Mouse (Mus musculus): ENCODE measurements around the gene Zfpl1. TPM values are rescaled to one million over a fixed set of nuclear protein-coding genes. Genes with fewer than 3 reads are reported as not detected.

Gene Zfpl1
- total and polyA plus RNA-seq, 2 experiments: 7.9 to 49.1 TPM

DNA sequence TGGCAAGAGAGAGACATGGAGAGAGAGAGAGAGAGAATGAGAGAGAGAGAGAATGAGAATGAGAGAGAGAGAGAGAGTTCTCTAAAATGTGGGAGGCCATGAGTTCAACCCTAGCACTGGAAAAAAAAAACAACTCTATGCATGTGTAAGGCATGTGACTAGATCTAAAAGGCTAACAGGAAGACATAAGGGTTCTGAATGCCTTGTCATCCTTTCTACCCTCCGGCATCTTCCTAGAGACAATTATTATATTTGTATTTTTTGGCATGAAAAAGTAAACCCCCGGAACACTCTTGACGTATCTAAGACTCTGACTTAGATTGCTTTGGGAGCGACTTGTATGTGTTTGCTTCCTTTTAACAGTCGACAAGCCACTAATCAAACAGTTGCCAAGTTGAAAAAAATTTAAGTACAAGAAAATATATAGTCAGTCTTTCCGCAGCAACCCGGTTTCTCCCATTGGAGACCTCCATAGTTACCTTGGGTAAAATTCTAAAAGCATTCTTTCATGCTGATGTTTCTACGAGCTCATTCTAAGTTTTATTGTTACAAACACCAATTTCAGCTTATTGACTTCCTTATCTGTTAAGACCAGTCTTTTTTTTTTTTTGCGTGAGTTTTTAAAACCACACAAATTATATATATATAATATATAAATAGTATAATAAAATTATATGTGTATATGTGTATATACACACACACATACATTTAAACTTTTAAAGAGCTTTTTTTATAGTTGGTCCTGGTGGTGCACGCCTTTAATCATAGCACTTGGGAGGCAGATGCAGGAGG is 42.2 kb upstream of the Zfpl1 start:
- Histone ChIP-seq H3K4me3 (ENCODE audit: insufficient read depth, low read depth, low read length) (peak overlapping the region; percentile 68), H3K27me3 (ENCODE audit: control insufficient read depth, insufficient read depth, low read length) (no peaks in the 10 kb centered on the region), H3K27ac (replicated peaks; ENCODE audit: insufficient read depth, low read depth, low read length) (peak overlapping the region; percentile 84), H3K9ac (ENCODE audit: low read depth, low read length) (no peak overlapping the region; the same call in 1 of the 2 replicates), H3K4me1 (ENCODE audit: control insufficient read depth, insufficient read depth, low read length) (peaks cover 1% of the 10 kb centered on the region), H3K79me2 (ENCODE audit: control insufficient read depth, insufficient read depth, low read length) (no peaks in the 10 kb centered on the region), H3K36me3 (ENCODE audit: control insufficient read depth, insufficient read depth, low read length) (no peaks in the 10 kb centered on the region)
- DNase-seq (ENCODE audit: extremely low read depth, low read depth, low spot score): peak; percentile 10
- no peak for TF ChIP-seq CTCF (IDR thresholded peaks at IDR 0.05; ENCODE audit: low read depth, low read length)
- TF ChIP-seq POLR2A (IDR thresholded peaks at IDR 0.05; ENCODE audit: extremely low read depth, insufficient read depth, low read length): no peak
- WGBS: 71% methylated on average over 10 of the region's 10 CpGs

DNA sequence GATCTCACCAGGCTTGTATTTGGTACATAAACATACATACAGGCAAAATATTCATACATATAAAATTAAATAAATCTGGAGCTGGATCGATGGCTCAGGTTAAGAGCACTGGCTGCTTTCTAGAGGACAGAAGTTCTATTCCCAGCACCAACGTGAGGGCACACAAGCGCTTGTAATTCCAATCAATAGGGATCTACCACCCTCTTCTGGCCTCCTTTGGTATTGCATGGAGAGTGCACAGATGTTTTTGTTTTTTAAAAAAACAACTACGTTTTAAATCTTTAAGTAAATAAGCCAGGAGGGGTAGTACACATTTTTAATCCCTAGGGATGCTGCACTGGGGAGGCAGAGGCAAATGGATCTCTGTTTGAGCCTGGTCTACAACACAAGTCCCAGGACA is 41.5 kb upstream of the Zfpl1 start:
- H3K27me3 ChIP-seq (ENCODE audit: control insufficient read depth, insufficient read depth, low read length): no peaks in the 10 kb centered on the region
- H3K27ac ChIP-seq (replicated peaks; ENCODE audit: insufficient read depth, low read depth, low read length): no peak overlapping the region
- no peaks in the 10 kb centered on the region for H3K79me2 ChIP-seq (ENCODE audit: control insufficient read depth, insufficient read depth, low read length)
- H3K9ac ChIP-seq (ENCODE audit: low read depth, low read length): no peak overlapping the region
- no peak overlapping the region for H3K4me3 ChIP-seq (ENCODE audit: insufficient read depth, low read depth, low read length)
- peaks cover 1% of the 10 kb centered on the region for H3K4me1 ChIP-seq (ENCODE audit: control insufficient read depth, insufficient read depth, low read length)
- 17% methylated on average over 4 of the region's 4 CpGs for WGBS
- DNase-seq (ENCODE audit: extremely low read depth, low read depth, low spot score): peak; percentile 54
- no peaks in the 10 kb centered on the region for H3K36me3 ChIP-seq (ENCODE audit: control insufficient read depth, insufficient read depth, low read length)
- TF ChIP-seq POLR2A (IDR thresholded peaks at IDR 0.05; ENCODE audit: extremely low read depth, insufficient read depth, low read length) (no peak), CTCF (IDR thresholded peaks at IDR 0.05; ENCODE audit: low read depth, low read length) (peak; percentile 58)

DNA sequence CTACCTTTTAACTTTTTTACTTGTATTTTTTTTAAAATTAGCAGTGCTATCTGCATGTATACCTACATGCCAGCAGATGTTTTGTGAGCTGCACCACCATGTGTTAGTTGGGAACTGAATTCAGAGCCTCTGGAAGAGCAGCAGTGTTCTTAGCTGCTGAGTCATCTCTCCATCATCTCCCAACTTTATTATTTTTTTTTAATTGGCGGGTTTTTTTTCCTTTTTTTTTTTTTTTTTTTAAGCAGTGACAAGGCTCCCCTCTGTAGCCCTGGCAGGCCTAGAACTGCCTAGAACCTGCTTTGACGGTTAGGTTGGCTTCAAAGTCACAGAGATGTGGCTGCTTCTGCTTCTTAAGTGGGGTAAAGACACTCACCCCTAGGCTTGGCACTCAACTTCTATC is 40.1 kb upstream of the Zfpl1 start:
- H3K27me3 ChIP-seq (ENCODE audit: control insufficient read depth, insufficient read depth, low read length): no peaks in the 10 kb centered on the region
- TF ChIP-seq POLR2A (IDR thresholded peaks at IDR 0.05; ENCODE audit: extremely low read depth, insufficient read depth, low read length): no peak
- no peak for TF ChIP-seq CTCF (IDR thresholded peaks at IDR 0.05; ENCODE audit: low read depth, low read length)
- H3K4me3 ChIP-seq (ENCODE audit: insufficient read depth, low read depth, low read length): no peak overlapping the region
- H3K9ac ChIP-seq (ENCODE audit: low read depth, low read length): no peak overlapping the region
- H3K79me2 ChIP-seq (ENCODE audit: control insufficient read depth, insufficient read depth, low read length): no peaks in the 10 kb centered on the region
- peaks cover 1% of the 10 kb centered on the region for H3K4me1 ChIP-seq (ENCODE audit: control insufficient read depth, insufficient read depth, low read length)
- DNase-seq (ENCODE audit: extremely low read depth, low read depth, low spot score): no peak
- WGBS: 85% methylated on average over 2 of the region's 2 CpGs
- no peak overlapping the region for H3K27ac ChIP-seq (replicated peaks; ENCODE audit: insufficient read depth, low read depth, low read length)
- no peaks in the 10 kb centered on the region for H3K36me3 ChIP-seq (ENCODE audit: control insufficient read depth, insufficient read depth, low read length)

DNA sequence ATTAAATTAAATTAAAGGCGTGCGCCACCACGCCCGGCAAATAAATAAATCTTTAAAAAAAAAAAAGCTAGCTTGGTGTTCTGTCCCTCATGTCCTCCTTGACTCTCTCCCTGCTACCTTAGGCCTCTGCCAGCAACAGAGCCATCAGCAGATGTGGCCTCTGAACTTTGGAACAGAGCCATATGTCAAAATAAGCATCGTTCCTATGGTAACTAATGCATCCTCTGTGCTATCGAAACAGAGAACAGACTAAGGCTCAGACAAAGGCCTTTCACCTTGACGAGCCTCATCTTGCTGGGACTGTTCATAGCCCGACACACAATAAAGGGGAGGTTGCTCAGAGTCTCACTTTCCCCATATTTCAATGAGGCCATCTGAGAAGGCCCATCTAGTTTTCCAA is 38.6 kb upstream of the Zfpl1 start:
- 35% methylated on average over 8 of the region's 8 CpGs for WGBS
- Histone ChIP-seq H3K27ac (replicated peaks; ENCODE audit: insufficient read depth, low read depth, low read length) (no peak overlapping the region), H3K4me3 (ENCODE audit: insufficient read depth, low read depth, low read length) (no peak overlapping the region), H3K9ac (ENCODE audit: low read depth, low read length) (no peak overlapping the region), H3K4me1 (ENCODE audit: control insufficient read depth, insufficient read depth, low read length) (peaks cover 4% of the 10 kb centered on the region), H3K27me3 (ENCODE audit: control insufficient read depth, insufficient read depth, low read length) (no peaks in the 10 kb centered on the region), H3K79me2 (ENCODE audit: control insufficient read depth, insufficient read depth, low read length) (no peaks in the 10 kb centered on the region), H3K36me3 (ENCODE audit: control insufficient read depth, insufficient read depth, low read length) (no peaks in the 10 kb centered on the region)
- no peak for TF ChIP-seq CTCF (IDR thresholded peaks at IDR 0.05; ENCODE audit: low read depth, low read length)
- TF ChIP-seq POLR2A (IDR thresholded peaks at IDR 0.05; ENCODE audit: extremely low read depth, insufficient read depth, low read length): no peak
- peak; percentile 84 for DNase-seq (ENCODE audit: extremely low read depth, low read depth, low spot score)

DNA sequence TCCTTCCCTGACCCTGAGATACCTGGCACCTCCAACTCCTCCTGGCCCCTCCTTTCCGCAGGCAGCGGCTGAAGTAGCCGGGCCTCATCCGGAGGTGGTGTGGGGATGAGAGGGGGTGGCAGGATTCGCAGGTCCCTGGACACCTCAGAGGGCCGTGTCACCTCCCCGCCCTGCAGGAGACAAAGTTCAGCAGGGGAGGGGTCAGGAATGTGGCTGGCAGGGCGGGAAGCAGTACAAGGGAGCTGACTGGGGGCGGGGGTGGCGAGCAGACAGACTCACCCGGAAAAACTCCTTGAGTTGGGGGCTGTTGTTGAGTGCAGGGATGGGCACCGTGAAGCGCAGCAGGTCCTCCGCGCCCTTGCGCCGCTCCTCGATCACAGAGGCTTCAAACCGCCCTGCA is 37.0 kb upstream of the Zfpl1 start:
- 60% methylated on average over 19 of the region's 19 CpGs for WGBS
- H3K4me1 ChIP-seq (ENCODE audit: control insufficient read depth, insufficient read depth, low read length): peaks cover 4% of the 10 kb centered on the region
- H3K36me3 ChIP-seq (ENCODE audit: control insufficient read depth, insufficient read depth, low read length): no peaks in the 10 kb centered on the region
- no peaks in the 10 kb centered on the region for H3K27me3 ChIP-seq (ENCODE audit: control insufficient read depth, insufficient read depth, low read length)
- no peak for TF ChIP-seq CTCF (IDR thresholded peaks at IDR 0.05; ENCODE audit: low read depth, low read length)
- TF ChIP-seq POLR2A (IDR thresholded peaks at IDR 0.05; ENCODE audit: extremely low read depth, insufficient read depth, low read length): no peak
- no peak overlapping the region for H3K9ac ChIP-seq (ENCODE audit: low read depth, low read length)
- H3K4me3 ChIP-seq (ENCODE audit: insufficient read depth, low read depth, low read length): no peak overlapping the region
- no peak overlapping the region for H3K27ac ChIP-seq (replicated peaks; ENCODE audit: insufficient read depth, low read depth, low read length)
- H3K79me2 ChIP-seq (ENCODE audit: control insufficient read depth, insufficient read depth, low read length): no peaks in the 10 kb centered on the region
- DNase-seq (ENCODE audit: extremely low read depth, low read depth, low spot score): no peak

DNA sequence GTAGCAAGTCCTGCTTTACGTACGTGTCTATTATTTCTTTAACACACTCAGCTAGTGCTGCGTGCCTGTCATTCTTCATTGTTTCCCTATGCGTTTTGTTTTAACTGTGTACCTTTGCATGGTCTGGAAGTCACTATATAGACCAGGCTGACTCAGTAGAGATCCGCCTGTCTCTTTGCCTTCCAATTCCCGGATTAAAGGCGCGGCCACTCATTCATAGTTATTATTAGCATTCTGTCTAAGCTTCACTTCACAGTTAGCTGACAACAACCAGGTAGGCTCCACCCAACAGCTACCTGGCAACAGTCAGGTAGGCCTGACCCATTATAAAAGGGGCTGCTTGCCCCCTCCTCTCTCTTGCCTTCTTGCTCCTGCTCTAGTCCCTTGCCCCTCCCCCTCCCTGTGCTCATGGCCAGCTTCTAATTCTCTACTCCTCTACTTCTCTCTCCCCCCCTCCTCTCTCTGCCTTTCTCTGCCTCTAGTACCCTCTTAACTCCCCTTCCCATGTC is 34.0 kb upstream of the Zfpl1 start:
- Histone ChIP-seq H3K27me3 (ENCODE audit: control insufficient read depth, insufficient read depth, low read length) (no peaks in the 10 kb centered on the region), H3K9ac (ENCODE audit: low read depth, low read length) (peak overlapping the region; percentile 63), H3K4me1 (ENCODE audit: control insufficient read depth, insufficient read depth, low read length) (peaks cover 2% of the 10 kb centered on the region; the same call in 1 of the 2 replicates), H3K36me3 (ENCODE audit: control insufficient read depth, insufficient read depth, low read length) (no peaks in the 10 kb centered on the region), H3K4me3 (ENCODE audit: insufficient read depth, low read depth, low read length) (peak overlapping the region; percentile 38), H3K27ac (replicated peaks; ENCODE audit: insufficient read depth, low read depth, low read length) (peak overlapping the region; percentile 38), H3K79me2 (ENCODE audit: control insufficient read depth, insufficient read depth, low read length) (no peaks in the 10 kb centered on the region)
- no peak for DNase-seq (ENCODE audit: extremely low read depth, low read depth, low spot score)
- WGBS: 2% methylated on average over 8 of the region's 8 CpGs
- no peak for TF ChIP-seq CTCF (IDR thresholded peaks at IDR 0.05; ENCODE audit: low read depth, low read length)
- no peak for TF ChIP-seq POLR2A (IDR thresholded peaks at IDR 0.05; ENCODE audit: extremely low read depth, insufficient read depth, low read length)
